Mouse (Mus musculus) forebrain, embryonic 11.5 days (tissue): ENCODE data around the gene Map4k4. TPM values are rescaled to one million over a fixed set of nuclear protein-coding genes. Genes with fewer than 3 reads are reported as not detected.

Experiments
- ATAC-seq: fragments of 200-750 bp; cut with Nextera tagmentation; replicated peaks from 2 replicates; pipeline ENCODE4 v1.8.0; 2017; ENCODE audit warnings: moderate TSS enrichment; ENCODE audit not compliant: low FRiP score
- DNase-seq: peaks from one replicate; pipeline ENCODE4 v3.0.0-alpha.2; 2017; ENCODE audit warnings: low spot score
- H3K27ac ChIP-seq: fragments of 300-500 bp; sonication (generic); 2 replicates; pipeline ENCODE4 v1.5.1; 2014; ENCODE audit warnings: low read depth, low read length
- H3K27me3 ChIP-seq: fragments of 300-500 bp; sonication (generic); 2 replicates; pipeline ENCODE4 v1.6.1; 2014; ENCODE audit warnings: mild to moderate bottlenecking, low read length, mixed read lengths; ENCODE audit not compliant: control insufficient read depth, insufficient read depth
- H3K36me3 ChIP-seq: fragments of 300-500 bp; sonication (generic); 2 replicates; pipeline ENCODE4 v1.6.1; 2014; ENCODE audit warnings: mild to moderate bottlenecking, low read length, moderate library complexity, mixed read lengths; ENCODE audit not compliant: control insufficient read depth, insufficient read depth
- H3K4me1 ChIP-seq: fragments of 300-500 bp; sonication (generic); replicated peaks from 2 replicates; pipeline ENCODE4 v1.6.1; 2014; ENCODE audit warnings: low read length, mixed read lengths; ENCODE audit not compliant: control insufficient read depth, insufficient read depth
- H3K4me2 ChIP-seq: fragments of 300-500 bp; sonication (generic); 2 replicates; pipeline ENCODE4 v1.6.1; 2014; ENCODE audit warnings: low read depth, mild to moderate bottlenecking, low read length, moderate library complexity, mixed read lengths; ENCODE audit not compliant: severe bottlenecking
- H3K4me3 ChIP-seq: fragments of 300-500 bp; sonication (generic); 2 replicates; pipeline ENCODE4 v1.5.1; 2014; ENCODE audit warnings: low read depth, low read length
- H3K9ac ChIP-seq: fragments of 300-500 bp; sonication (generic); 2 replicates; pipeline ENCODE4 v1.6.1; 2014; ENCODE audit warnings: low read length
- H3K9me3 ChIP-seq: fragments of 300-500 bp; sonication (generic); 2 replicates; pipeline ENCODE4 v1.6.1; 2016; ENCODE audit warnings: low read length, mixed read lengths; ENCODE audit not compliant: control insufficient read depth
- WGBS: fragments of 180-500 bp; shearing (Covaris S2); extraction: QIAGEN DNeasy Blood & Tissue Kit; methylation state at CpG from one replicate; pipeline ENCODE4 v1.1.7; 2014; 5-methylcytosine and 5-hydroxymethylcytosine counted together
- polyA plus RNA-seq: library from polyadenylated mRNA; unstranded; fragments of >200 nt; fragmentation: Nextera tagmentation; extraction: Ambion mirVana; gene quantifications from 2 replicates; pipeline ENCODE4 v1.2.1, GENCODE M21; 2014

Map4k4 gene
- polyA plus RNA-seq, 1 experiment from 2014 or later, result 52.4 TPM

- H3K4me2 ChIP-seq, result no peak overlapping the region
- DNase-seq, result no peak
- H3K9me3 ChIP-seq, result no peaks in the 10 kb centered on the region
- no peak for ATAC-seq
- H3K9ac ChIP-seq, result no peak overlapping the region
- H3K36me3 ChIP-seq, result no peaks in the 10 kb centered on the region; the same call in 1 of the 2 replicates
- H3K27ac ChIP-seq, result no peak overlapping the region
- H3K4me1 ChIP-seq, result peaks cover 5% of the 10 kb centered on the region; the same call in 1 of the 2 replicates
- WGBS, result 76% methylated on average over 7 of the region's 7 CpGs
- no peak overlapping the region for H3K4me3 ChIP-seq
- no peaks in the 10 kb centered on the region for H3K27me3 ChIP-seq
These were observed 68.3 kb downstream of the Map4k4 start for GRCm38 (mm10) chr1:39968999-39969398.

DNA sequence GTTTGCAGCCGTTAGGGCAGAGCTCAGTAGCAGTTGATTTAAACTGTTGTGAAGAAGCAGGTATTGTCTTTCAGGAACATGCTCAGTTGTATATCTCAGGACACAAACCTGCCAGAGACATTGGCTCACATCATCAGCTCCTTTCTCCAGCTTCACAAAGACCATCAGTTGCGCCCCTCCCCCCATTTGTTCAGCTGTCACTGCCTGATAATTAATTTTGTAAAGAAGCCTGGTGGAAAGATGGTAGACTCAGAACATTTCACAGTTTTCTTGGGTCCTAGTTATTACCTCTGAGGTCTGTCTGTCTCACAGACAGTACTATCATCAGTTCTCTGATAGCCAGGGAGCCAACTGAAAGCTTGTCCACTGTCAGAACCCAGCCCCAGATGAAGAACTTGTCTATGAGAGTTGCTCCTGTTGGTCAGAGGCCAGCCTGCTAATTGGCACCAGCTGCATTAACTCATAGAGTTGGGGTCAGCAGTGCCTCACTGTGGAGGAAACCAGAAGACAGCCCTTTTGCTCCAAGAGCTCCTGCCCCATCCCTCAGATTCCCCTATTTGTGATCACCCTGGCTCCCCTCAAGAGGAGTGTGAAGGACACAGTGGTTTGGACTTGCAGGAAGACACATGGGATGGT, 69.2 kb downstream of the Map4k4 start:
- peak overlapping the region; percentile 8; the same call in 1 of the 2 replicates for H3K27ac ChIP-seq
- no peak overlapping the region for H3K9ac ChIP-seq
- H3K9me3 ChIP-seq, result no peaks in the 10 kb centered on the region
- ATAC-seq (no peak), DNase-seq (no peak)
- peaks cover 5% of the 10 kb centered on the region; the same call in 1 of the 2 replicates for H3K4me1 ChIP-seq
- H3K27me3 ChIP-seq, result no peaks in the 10 kb centered on the region
- H3K36me3 ChIP-seq, result no peaks in the 10 kb centered on the region
- H3K4me2 ChIP-seq, result no peak overlapping the region
- no peak overlapping the region for H3K4me3 ChIP-seq
- 61% methylated on average over 2 of the region's 2 CpGs for WGBS

GRCm38 (mm10) chr1:39972411-39972810, 71.7 kb downstream of the Map4k4 start:
- DNase-seq (no peak), ATAC-seq (no peak)
- Histone ChIP-seq H3K9ac (no peak overlapping the region), H3K9me3 (no peaks in the 10 kb centered on the region), H3K4me2 (no peak overlapping the region), H3K4me1 (peaks cover 5% of the 10 kb centered on the region; the same call in 1 of the 2 replicates), H3K27ac (no peak overlapping the region), H3K4me3 (no peak overlapping the region), H3K27me3 (no peaks in the 10 kb centered on the region), H3K36me3 (peaks cover 10% of the 10 kb centered on the region; the same call in 1 of the 2 replicates)
- 85% methylated on average over 7 of the region's 7 CpGs for WGBS

GRCm38 (mm10) chr1:39973911-39974310, 73.2 kb downstream of the Map4k4 start:
- Histone ChIP-seq H3K4me1 (peaks cover 5% of the 10 kb centered on the region; the same call in 1 of the 2 replicates), H3K4me3 (no peak overlapping the region), H3K9me3 (no peaks in the 10 kb centered on the region), H3K36me3 (peaks cover 10% of the 10 kb centered on the region; the same call in 1 of the 2 replicates), H3K4me2 (no peak overlapping the region), H3K9ac (no peak overlapping the region), H3K27me3 (no peaks in the 10 kb centered on the region), H3K27ac (no peak overlapping the region)
- 88% methylated on average over 4 of the region's 4 CpGs for WGBS
- no peak for ATAC-seq
- no peak for DNase-seq

GRCm38 (mm10) chr1:39975005-39975404, 74.3 kb downstream of the Map4k4 start:
- ATAC-seq, result no peak
- H3K27me3 ChIP-seq, result no peaks in the 10 kb centered on the region
- no peaks in the 10 kb centered on the region for H3K9me3 ChIP-seq
- WGBS, result 87% methylated on average over 2 of the region's 2 CpGs
- H3K27ac ChIP-seq, result no peak overlapping the region
- no peak overlapping the region for H3K4me2 ChIP-seq
- 0 out of 2 replicates have a peak, but pooled peaks cover 2% of the 10 kb centered on the region for H3K4me1 ChIP-seq
- no peak overlapping the region for H3K9ac ChIP-seq
- H3K36me3 ChIP-seq, result peaks cover 10% of the 10 kb centered on the region; the same call in 1 of the 2 replicates
- no peak overlapping the region for H3K4me3 ChIP-seq
- no peak for DNase-seq

DNA sequence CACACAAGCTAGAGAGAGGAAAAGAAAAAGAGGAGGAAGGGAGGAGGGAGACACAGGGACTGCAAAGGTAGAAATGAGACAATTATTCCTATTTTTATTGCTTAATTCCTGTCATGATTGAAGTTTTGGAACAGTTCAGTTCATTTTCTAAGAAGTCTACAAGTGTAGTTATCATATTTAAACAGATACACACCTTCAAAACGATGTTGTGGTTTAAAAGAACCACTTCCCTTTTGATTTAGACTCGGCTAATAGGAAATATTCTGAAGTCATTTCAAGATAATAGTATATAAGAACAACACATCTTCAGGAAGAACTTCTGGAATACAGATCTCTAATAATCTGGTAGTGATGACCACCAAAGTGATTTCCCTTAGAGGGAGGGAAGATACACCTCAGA, 75.4 kb downstream of the Map4k4 start:
- WGBS, result 96% methylated on average over 2 of the region's 2 CpGs
- no peak for DNase-seq

DNA sequence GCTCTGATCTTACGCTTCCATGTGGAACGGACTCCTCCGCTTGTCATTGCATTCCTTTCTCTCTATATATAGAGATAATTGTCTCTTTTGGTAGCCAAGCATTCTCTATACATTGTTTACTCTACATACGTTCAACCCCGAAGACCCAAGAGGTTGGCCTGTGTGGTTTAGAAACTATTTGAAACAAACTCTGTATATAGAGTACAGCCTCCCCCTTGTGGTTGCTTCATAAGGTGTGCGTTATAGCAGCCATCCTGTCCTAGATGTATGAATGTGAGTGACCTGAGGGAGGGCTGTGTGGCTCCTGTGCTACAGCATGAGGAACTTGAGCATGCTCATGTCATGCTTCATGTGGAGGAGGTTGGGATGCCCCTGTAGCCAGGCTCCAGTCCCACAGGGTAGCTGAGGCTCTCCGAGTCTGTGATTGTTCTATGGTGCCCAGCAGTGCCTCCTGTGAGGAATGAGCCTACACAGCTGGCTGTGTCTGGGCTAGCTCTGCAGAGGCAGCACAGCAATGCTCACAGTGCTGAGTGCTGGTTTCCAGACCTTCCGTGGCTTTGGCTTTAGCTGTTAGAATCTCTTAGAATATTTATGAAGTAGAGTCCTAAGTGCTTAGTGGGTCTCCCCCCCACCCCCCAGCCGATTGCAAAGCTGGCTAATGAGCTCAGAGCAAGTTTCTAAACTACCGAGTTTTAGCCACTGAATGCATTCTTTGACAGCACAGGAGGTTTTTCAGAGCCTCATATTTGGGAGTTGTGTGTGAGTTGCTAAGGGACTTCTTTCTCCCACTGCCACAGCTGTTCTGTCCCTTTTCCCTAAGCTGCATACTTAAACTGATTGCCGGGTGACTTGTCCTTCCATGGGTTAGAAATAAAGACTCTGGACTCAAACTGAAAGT, 76.4 kb downstream of the Map4k4 start:
- Histone ChIP-seq H3K4me1 (no peaks in the 10 kb centered on the region), H3K27ac (no peak overlapping the region), H3K4me2 (no peak overlapping the region), H3K4me3 (no peak overlapping the region), H3K9ac (no peak overlapping the region), H3K36me3 (peaks cover 10% of the 10 kb centered on the region; the same call in 1 of the 2 replicates), H3K9me3 (no peaks in the 10 kb centered on the region), H3K27me3 (no peaks in the 10 kb centered on the region)
- 82% methylated on average over 11 of the region's 11 CpGs for WGBS
- DNase-seq (no peak), ATAC-seq (0 out of 2 replicates have a peak, but pooled peaks have one; percentile 24)

More for the DNA sequence above, 75.4 kb downstream of the Map4k4 start:
- Histone ChIP-seq H3K9me3 (no peaks in the 10 kb centered on the region), H3K36me3 (peaks cover 10% of the 10 kb centered on the region; the same call in 1 of the 2 replicates), H3K9ac (no peak overlapping the region), H3K4me1 (no peaks in the 10 kb centered on the region), H3K4me3 (no peak overlapping the region), H3K27ac (no peak overlapping the region), H3K27me3 (no peaks in the 10 kb centered on the region), H3K4me2 (no peak overlapping the region)
- no peak for ATAC-seq

DNA sequence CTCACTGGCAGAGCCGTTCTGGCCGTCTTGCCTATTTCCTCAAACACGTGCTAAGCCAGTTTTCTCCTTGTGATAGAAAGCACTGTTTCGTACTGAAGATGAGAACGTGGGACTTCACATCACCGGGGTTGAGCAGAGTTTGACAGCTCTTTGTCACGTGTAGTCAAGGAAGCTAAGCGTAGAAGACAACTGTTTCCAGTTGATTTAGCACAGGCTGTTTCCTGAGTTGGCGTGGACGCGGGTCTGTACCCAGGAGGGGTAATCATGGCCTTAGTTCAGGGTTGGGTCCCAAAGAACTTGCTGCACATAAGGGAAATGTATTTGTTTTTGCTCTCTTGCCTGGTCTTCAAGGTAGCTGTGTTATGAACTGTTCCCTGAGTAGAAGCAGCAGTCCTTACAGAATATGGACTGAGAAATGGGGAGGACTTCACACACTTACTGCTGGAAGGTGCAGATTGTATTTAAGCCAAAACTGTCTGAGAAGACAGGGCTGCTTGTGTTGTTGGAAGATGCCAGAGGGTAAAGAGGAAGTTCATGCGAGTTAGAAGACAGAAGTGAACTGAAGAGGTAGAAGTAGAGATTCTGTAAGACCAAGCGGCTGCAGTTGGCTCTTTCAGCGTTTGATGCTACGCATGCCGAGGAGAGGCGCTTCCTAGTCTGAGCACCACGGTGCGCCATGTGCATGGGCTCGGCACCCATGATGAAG, 78.2 kb downstream of the Map4k4 start:
- H3K27me3 ChIP-seq, result no peaks in the 10 kb centered on the region
- WGBS, result 89% methylated on average over 20 of the region's 20 CpGs
- H3K9me3 ChIP-seq, result no peaks in the 10 kb centered on the region
- H3K4me1 ChIP-seq, result no peaks in the 10 kb centered on the region
- peaks cover 10% of the 10 kb centered on the region; the same call in 1 of the 2 replicates for H3K36me3 ChIP-seq
- no peak for DNase-seq
- H3K27ac ChIP-seq, result no peak overlapping the region
- ATAC-seq, result no peak
- H3K4me3 ChIP-seq, result no peak overlapping the region
- H3K4me2 ChIP-seq, result no peak overlapping the region
- H3K9ac ChIP-seq, result no peak overlapping the region
